Mouse (Mus musculus) gonadal fat pad, adult 2 months (tissue): ENCODE results near the gene Nf1. TPM values are rescaled to one million over a fixed set of nuclear protein-coding genes. Genes with fewer than 3 reads are reported as not detected.

ENCODE experiments used
- DNase-seq: peaks from one replicate; pipeline ENCODE4 v3.0.0-alpha.2; 2012; ENCODE audit warnings: low read depth
- polyA plus RNA-seq: library from polyadenylated mRNA; depleted of rRNA; stranded (reverse); fragments of >200 nt; gene quantifications from 2 replicates; pipeline ENCODE4 v1.2.3, GENCODE M21; 2012

The Nf1 gene
- polyA plus RNA-seq, 1 experiment = 12.1 TPM

- no peak for DNase-seq
These were observed 244.7 kb downstream of the Nf1 start for GRCm38 (mm10) chr11:79584191-79584590.

GRCm38 (mm10) chr11:79589317-79590075 lies 250.0 kb downstream of the Nf1 start:
- DNase-seq = no peak

- no peak for DNase-seq
These were observed 251.4 kb downstream of the Nf1 start, which contains the start of gene Rab11fip4 for GRCm38 (mm10) chr11:79590664-79591590. Rab11fip4 (plus strand) TSS chr11:79591212.

- no peak for DNase-seq
These were observed 252.1 kb downstream of the Nf1 start for GRCm38 (mm10) chr11:79591591-79591975.

GRCm38 (mm10) chr11:79593495-79593894 lies 254.0 kb downstream of the Nf1 start:
- DNase-seq = no peak

GRCm38 (mm10) chr11:79610454-79610853 lies 271.0 kb downstream of the Nf1 start:
- no peak for DNase-seq

GRCm38 (mm10) chr11:79611011-79611666 lies 271.6 kb downstream of the Nf1 start:
- DNase-seq = no peak

- DNase-seq = no peak
These were observed 272.6 kb downstream of the Nf1 start for GRCm38 (mm10) chr11:79612046-79612600.

- DNase-seq = no peak
These were observed 273.6 kb downstream of the Nf1 start for GRCm38 (mm10) chr11:79613084-79613483.

GRCm38 (mm10) chr11:79613711-79614110 lies 274.2 kb downstream of the Nf1 start:
- DNase-seq = no peak

- DNase-seq = no peak
These were observed 275.4 kb downstream of the Nf1 start for GRCm38 (mm10) chr11:79614880-79615279.

GRCm38 (mm10) chr11:79615871-79616270 lies 276.4 kb downstream of the Nf1 start:
- no peak for DNase-seq

- no peak for DNase-seq
These were observed 278.5 kb downstream of the Nf1 start for GRCm38 (mm10) chr11:79617991-79618390.

- DNase-seq = no peak
These were observed 283.5 kb downstream of the Nf1 start for GRCm38 (mm10) chr11:79623029-79623428.

- no peak for DNase-seq
These were observed 285.4 kb downstream of the Nf1 start for GRCm38 (mm10) chr11:79624801-79625302.

GRCm38 (mm10) chr11:79628716-79629115 lies 289.2 kb downstream of the Nf1 start:
- no peak for DNase-seq

GRCm38 (mm10) chr11:79629752-79630374 lies 290.4 kb downstream of the Nf1 start:
- DNase-seq = no peak

GRCm38 (mm10) chr11:79630521-79630920 lies 291.0 kb downstream of the Nf1 start:
- no peak for DNase-seq
